Mouse (Mus musculus) erythroid progenitor cell, adult 5-6 weeks (primary cell): ENCODE results near the gene Tbcd. TPM values are rescaled to one million over a fixed set of nuclear protein-coding genes. Genes with fewer than 3 reads are reported as not detected.

Experiments
- ATAC-seq: replicated peaks from 2 replicates; pipeline ENCODE4 v1.8.0; 2016; ENCODE audit warnings: moderate number of reproducible peaks, mild to moderate bottlenecking, moderate TSS enrichment, inconsistent platforms; ENCODE audit not compliant: poor library complexity, low FRiP score, severe bottlenecking
- total RNA-seq, 2 experiments: library from RNA; stranded (forward) in 1 of 2; stranded (reverse) in 1 of 2; fragments of 150-400 nt in 1 of 2; fragments of 186-747, 209-891 nt in 1 of 2; gene quantifications; 2 replicates each; pipeline versions ENCODE4 v1.2.3 to v1.2.4; 2015 to 2017; ENCODE audit warnings: low replicate concordance in 2 of 2

Gene Tbcd
- total RNA-seq (2015; ENCODE audit: low replicate concordance) = 84.7 and 94.8 TPM in 2 replicates
- total RNA-seq (2017; ENCODE audit: low replicate concordance) = 90.7 and 125 TPM in 2 replicates

- peak; percentile 92 for ATAC-seq
These were observed at the start of gene Tbcd for GRCm38 (mm10) chr11:121451753-121452635. Gene Tbcd, plus strand, starts transcription at chr11:121451949.

GRCm38 (mm10) chr11:121407366-121408155 lies 44.2 kb upstream of the Tbcd start:
- no peak for ATAC-seq

- ATAC-seq = no peak
These were observed 37.0 kb upstream of the Tbcd start for GRCm38 (mm10) chr11:121414762-121415161.

- ATAC-seq = no peak
These were observed 36.4 kb upstream of the Tbcd start for GRCm38 (mm10) chr11:121415351-121415750.

GRCm38 (mm10) chr11:121417971-121418370 lies 33.8 kb upstream of the Tbcd start:
- no peak for ATAC-seq

GRCm38 (mm10) chr11:121418932-121419331 lies 32.8 kb upstream of the Tbcd start:
- ATAC-seq = no peak

GRCm38 (mm10) chr11:121420379-121420778 lies 31.4 kb upstream of the Tbcd start:
- no peak for ATAC-seq

- ATAC-seq = peak; percentile 93
These were observed 30.8 kb upstream of the Tbcd start, which contains the start of gene Fn3krp for GRCm38 (mm10) chr11:121420830-121421552. Gene Fn3krp, plus strand, starts transcription at chr11:121421401.

GRCm38 (mm10) chr11:121421553-121422173 lies 30.1 kb upstream of the Tbcd start:
- peak; percentile 58 for ATAC-seq

GRCm38 (mm10) chr11:121433397-121433796 lies 18.4 kb upstream of the Tbcd start:
- ATAC-seq = peak; percentile 60

GRCm38 (mm10) chr11:121434156-121435155 lies 17.3 kb upstream of the Tbcd start, which contains the start of gene Fn3k:
Gene Fn3k, plus strand, starts transcription at chr11:121434913.
- peak; percentile 74 for ATAC-seq

GRCm38 (mm10) chr11:121437236-121437635 lies 14.5 kb upstream of the Tbcd start:
- ATAC-seq = peak; percentile 15

- ATAC-seq = no peak
These were observed 12.0 kb upstream of the Tbcd start for GRCm38 (mm10) chr11:121439686-121440292.

GRCm38 (mm10) chr11:121441653-121442052 lies 10.1 kb upstream of the Tbcd start:
- ATAC-seq = no peak

- ATAC-seq = no peak
These were observed 9.7 kb upstream of the Tbcd start for GRCm38 (mm10) chr11:121442076-121442475.

- ATAC-seq = 0 out of 2 replicates have a peak, but pooled peaks have one; percentile 1
These were observed 478 bp upstream of the Tbcd start for GRCm38 (mm10) chr11:121451216-121451726.

- ATAC-seq = no peak
These were observed 6.1 kb downstream of the Tbcd start for GRCm38 (mm10) chr11:121457874-121458273.
